Mouse (Mus musculus): ENCODE measurements around the gene Wdfy4.

Gene Wdfy4

GRCm38 (mm10) chr14:33185068-33185800 lies at the start of gene Wdfy4:
Gene Wdfy4 (minus strand): TSS chr14:33185508.
- DNase-seq (ENCODE audit: low spot score in 2 of 2), result peak in 1 of 2 experiments; percentile 19

GRCm38 (mm10) chr14:33232048-33232447 lies 46.7 kb upstream of the Wdfy4 start:
- DNase-seq (ENCODE audit: low spot score in 2 of 2), result no peak

DNA sequence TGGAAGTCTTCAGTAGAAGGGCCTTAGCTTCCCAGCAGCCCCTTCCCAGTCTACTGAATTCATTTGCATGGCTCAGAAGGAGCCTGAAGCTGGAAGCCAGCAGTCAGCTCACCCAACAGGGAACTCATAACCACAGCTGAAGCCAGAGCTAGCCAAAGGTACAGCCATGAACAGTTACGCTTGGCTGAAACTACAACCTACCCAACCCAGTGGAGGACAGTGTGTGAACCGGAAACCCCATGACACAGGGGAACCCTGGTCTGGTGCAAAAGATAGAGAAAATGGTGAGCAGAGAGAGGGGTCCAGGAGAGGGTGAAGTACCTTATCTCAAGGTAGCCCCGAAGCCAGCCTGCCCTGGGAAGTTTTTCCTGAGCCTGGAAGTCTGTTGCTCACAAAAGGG lies 46.0 kb upstream of the Wdfy4 start:
- no peak for DNase-seq (ENCODE audit: low spot score in 2 of 2)

GRCm38 (mm10) chr14:33230672-33231071 lies 45.4 kb upstream of the Wdfy4 start:
- no peak for DNase-seq (ENCODE audit: low spot score in 2 of 2)

DNA sequence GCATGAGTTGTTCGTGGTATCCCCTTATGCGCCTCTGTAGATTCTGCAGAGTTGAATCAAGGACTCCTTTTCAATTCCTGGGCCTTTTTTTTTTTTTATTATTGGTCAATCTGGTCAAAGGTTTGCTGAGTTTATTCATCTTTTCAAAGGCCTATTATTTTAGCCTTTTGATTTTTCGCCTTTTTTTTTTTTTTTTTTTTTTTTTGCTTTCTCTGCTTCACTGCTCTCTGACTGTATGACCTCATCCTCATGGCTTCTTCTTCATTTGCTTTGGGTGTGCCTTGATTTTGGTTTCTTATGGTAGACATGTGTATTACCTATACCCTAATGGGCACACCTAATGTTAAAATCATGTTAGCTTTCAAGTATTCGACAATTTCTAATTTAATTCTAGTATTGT lies 39.9 kb upstream of the Wdfy4 start:
- no peak for DNase-seq (ENCODE audit: low spot score in 2 of 2)

DNA sequence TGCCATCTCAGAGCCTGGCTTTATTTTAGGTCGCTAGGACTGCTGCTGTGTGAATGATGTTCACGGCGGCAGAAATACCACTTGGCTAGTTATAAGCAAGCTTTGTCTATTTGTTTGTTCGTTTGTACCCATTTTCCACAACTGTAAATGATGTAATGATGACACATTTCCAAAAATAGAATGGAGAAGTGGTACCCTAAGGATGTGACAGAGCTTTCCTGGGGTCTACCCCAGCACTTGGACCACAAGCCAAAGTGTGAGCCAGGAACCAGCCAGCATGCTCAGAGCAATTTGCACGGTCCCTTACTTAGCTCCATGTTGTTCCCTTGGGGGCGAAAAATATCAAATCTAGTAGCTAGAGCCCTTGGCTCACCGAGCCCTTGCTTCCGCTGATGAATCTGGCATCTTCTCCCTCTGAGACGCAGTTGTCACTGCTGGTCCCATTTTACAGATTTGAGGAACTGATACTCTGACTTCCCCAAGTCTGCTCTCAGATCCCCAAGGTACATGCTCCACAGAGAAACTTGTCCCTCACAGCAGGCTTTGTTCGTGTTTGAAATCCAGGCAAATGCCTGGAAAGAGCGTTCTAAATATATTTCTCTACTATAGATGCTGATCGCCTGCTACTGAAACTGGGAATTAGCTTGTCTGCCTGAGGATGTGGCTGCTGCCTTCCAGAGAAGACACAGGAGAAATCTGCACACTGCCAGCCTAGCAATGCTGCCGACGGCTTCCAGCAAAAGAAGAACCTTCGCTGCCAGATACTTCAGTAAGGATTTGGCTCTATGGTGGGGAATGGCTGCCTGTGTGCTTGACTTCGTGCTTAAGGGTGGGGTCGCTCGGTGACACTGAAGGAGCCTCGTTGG lies 31.3 kb upstream of the Wdfy4 start:
- no peak for DNase-seq (ENCODE audit: low spot score in 2 of 2)

- no peak for DNase-seq (ENCODE audit: low spot score in 2 of 2)
These were observed 29.9 kb upstream of the Wdfy4 start for GRCm38 (mm10) chr14:33215163-33215562.

DNA sequence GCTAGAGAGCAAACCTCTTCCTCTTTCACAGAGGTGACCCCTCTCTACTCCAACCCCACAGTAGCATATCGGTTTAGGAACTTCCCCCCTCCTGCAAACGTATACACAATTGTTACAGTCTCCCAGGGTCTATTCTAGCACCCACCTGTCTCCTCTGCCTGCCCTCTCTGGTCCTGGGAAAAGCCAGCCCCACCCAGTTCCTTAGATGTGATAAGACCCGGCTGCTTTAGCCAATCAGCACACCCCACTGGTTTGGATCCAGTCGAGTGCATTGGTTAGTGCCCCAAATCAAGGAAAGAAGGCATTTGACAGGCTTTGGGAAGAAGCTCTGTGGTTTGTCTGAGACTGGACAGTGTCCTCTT lies 29.4 kb upstream of the Wdfy4 start:
- no peak for DNase-seq (ENCODE audit: low spot score in 2 of 2)

DNA sequence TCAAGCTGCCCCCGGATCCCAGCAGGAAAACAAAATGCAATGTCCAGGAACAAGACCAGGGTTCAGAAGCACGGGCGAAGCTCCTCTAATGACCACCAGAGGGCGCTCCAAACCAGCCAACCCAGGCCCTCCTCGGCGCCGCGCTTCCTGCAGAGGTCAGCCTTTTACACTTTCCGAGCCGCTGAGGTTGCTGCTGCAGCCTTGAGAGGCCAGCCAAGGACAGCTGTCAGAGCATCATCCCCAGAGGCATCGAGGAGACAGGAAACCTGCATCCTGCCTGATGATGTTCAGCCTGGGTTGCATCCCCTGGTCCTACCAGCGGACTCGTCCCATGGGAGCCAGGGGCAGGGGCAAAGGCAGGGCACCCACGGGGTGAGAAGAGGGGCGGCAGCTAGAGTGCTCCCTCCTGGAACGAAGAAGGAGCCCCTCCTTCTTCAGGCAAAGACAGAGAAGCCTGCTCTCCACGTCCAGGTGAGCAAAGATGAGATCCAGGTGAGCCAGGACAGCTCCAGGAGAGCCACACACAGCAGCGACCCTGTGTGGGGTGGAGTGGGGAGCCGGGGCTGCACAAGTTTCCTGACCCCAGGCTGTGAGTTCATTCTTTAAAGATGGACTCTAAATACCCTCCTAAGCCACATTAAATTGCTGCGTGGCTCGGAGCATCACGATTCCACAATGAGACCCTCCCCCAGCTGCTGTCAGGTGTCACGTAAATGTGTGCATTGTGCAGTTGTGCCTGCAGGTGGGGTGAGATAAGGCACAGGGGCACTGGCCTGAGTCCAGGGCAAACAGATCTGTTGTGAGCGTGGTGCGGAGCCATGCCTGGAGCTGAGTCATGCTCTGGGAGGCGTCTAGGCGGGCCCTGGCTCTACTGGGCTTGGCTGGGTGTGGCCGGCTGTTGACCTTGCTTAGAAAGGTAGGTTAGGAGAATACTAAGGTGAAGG lies 28.8 kb upstream of the Wdfy4 start, which contains the start of gene Arhgap22:
Gene Arhgap22, plus strand, starts transcription at position 204 of the 944 bp plus-strand sequence.
- DNase-seq (ENCODE audit: low spot score in 2 of 2), result peak; percentile 80 to 86

GRCm38 (mm10) chr14:33212958-33213309 lies 27.6 kb upstream of the Wdfy4 start:
- peak in 1 of 2 experiments; percentile 25 for DNase-seq (ENCODE audit: low spot score in 2 of 2)

GRCm38 (mm10) chr14:33212271-33212957 lies 27.1 kb upstream of the Wdfy4 start:
- DNase-seq (ENCODE audit: low spot score in 2 of 2), result peak in 1 of 2 experiments; percentile 13

DNA sequence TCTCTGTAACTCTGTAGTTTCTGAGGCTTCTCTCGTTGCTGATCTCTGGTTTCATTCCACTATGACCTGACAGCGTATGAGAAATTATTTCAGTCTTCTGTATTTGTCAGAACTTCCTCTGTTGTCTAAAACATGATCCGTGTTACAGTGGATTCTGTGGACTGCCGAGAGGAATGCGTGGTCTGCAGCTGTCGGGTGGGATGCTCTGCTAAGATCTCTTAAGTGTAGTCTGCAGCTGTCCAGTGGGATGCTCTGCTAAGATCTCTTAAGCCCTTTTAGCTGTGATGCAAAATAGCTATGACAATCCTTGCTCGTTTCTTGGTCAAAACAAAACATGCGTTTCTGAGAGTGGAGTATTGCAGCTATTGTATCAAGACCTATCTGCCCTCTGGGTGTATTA lies 25.5 kb upstream of the Wdfy4 start:
- DNase-seq (ENCODE audit: low spot score in 2 of 2), result no peak

DNA sequence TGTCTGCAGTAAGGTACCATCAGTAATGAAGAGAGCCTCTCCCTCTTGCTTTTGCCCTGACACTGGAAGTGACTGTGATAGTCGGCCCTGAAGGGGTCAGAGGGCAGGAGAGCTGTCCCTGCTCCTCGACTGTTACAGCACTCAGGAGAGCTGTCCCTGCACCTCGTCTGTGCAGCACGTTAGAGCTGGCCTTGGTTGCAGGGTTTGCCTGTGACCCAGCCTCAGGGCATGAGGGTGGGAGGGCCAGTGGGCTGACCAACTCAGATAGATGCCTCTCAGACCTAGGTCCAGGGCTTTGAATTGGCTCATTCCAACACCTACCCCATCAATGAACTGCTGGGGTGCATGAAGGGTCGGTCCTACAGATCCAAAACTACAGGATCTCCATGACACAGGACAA lies 23.0 kb upstream of the Wdfy4 start:
- peak in 1 of 2 experiments; percentile 52 for DNase-seq (ENCODE audit: low spot score in 2 of 2)

- no peak for DNase-seq (ENCODE audit: low spot score in 2 of 2)
These were observed 21.7 kb upstream of the Wdfy4 start for GRCm38 (mm10) chr14:33207011-33207410.

DNA sequence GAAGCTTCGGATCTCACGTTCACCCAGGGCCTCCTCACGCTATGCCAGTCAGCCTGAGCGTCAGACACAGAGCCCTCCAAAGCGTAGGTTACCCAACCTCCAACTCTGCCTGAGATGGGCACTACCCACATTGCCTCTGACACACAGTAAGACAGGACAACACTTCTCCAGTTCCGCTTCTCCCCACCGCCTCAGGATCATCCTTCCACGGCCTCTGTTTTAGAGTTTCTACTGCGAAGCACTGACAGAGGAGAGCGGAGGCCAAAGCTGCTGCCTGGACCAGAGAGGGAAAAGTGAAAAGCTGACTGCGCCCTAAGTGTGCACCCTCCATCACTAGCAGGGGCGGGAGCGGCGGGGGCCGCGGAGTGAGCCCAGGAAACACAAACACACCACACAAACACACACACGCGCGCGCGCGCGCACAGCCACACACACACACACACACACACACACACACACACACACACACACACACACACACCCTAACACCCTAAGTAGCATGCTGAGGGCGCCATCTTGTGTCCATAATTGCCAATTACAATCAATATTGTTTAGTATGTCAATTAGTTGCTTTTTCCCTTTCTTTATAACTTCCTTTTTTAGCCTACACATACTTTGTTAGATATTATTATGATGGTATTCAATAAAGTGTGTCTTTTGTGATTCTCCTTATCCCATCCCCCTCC lies 20.1 kb upstream of the Wdfy4 start:
- DNase-seq (ENCODE audit: low spot score in 2 of 2), result no peak

GRCm38 (mm10) chr14:33203777-33204176 lies 18.5 kb upstream of the Wdfy4 start:
- DNase-seq (ENCODE audit: low spot score in 2 of 2), result no peak

- DNase-seq (ENCODE audit: low spot score in 2 of 2), result no peak
These were observed 17.6 kb upstream of the Wdfy4 start for GRCm38 (mm10) chr14:33202885-33203284.

GRCm38 (mm10) chr14:33202161-33202560 lies 16.9 kb upstream of the Wdfy4 start:
- no peak for DNase-seq (ENCODE audit: low spot score in 2 of 2)

GRCm38 (mm10) chr14:33194241-33194640 lies 8.9 kb upstream of the Wdfy4 start:
- DNase-seq (ENCODE audit: low spot score in 2 of 2), result no peak

GRCm38 (mm10) chr14:33193762-33194161 lies 8.5 kb upstream of the Wdfy4 start:
- no peak for DNase-seq (ENCODE audit: low spot score in 2 of 2)

GRCm38 (mm10) chr14:33190646-33191045 lies 5.3 kb upstream of the Wdfy4 start:
- no peak for DNase-seq (ENCODE audit: low spot score in 2 of 2)
